Mouse (Mus musculus): Measurements from ENCODE around the gene Slc34a3. TPM values are rescaled to one million over a fixed set of nuclear protein-coding genes. Genes with fewer than 3 reads are reported as not detected.
A peak's percentile ranks its signal among the peaks of the same experiment; 100 is the strongest.

Slc34a3 gene
- total and polyA plus RNA-seq, 3 experiments: not detected

DNA sequence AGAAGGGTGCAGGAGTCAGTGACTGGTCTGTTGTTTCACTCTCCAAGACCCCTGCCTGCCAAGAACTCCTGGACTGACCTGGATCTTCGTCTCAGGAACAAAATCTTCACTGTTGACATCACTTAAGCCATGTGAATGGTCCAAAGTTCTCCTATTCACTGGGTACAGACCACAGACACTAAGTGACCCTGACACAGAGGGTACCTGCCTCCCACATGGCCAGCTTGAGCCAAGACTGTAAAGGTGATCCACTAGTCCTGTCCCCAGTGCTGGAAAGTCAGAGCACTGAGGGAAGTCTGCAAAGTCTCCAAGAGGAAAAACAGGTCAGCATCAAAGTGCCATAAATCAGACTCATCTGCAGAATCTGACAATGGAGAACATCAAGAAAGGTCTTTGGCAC lies 26.6 kb downstream of the Slc34a3 start:
- 74% methylated on average over 1 of the region's 1 CpGs for WGBS
- no peaks in the 10 kb centered on the region for H3K27me3 ChIP-seq (ENCODE audit: control insufficient read depth, insufficient read depth, low read length)
- intact Hi-C loops (cut with DNase I): no loop called here
- peaks cover 4% of the 10 kb centered on the region; the same call in 1 of the 2 replicates for H3K4me1 ChIP-seq (ENCODE audit: control insufficient read depth, insufficient read depth, low read length)
- no peak overlapping the region for H3K4me3 ChIP-seq
- DNase-seq: no peak
- H3K9ac ChIP-seq (ENCODE audit: low read depth, low read length): no peak overlapping the region
- no peak overlapping the region for H3K27ac ChIP-seq
- H3K79me2 ChIP-seq (replicated peaks; ENCODE audit: control insufficient read depth, insufficient read depth, low read length): peaks cover 2% of the 10 kb centered on the region
- no peak for TF ChIP-seq CTCF (IDR thresholded peaks at IDR 0.05)
- no peak for TF ChIP-seq EP300 (IDR thresholded peaks at IDR 0.05; ENCODE audit: insufficient read depth, low read depth, low read length)
- no peak for TF ChIP-seq POLR2A (IDR thresholded peaks at IDR 0.05; ENCODE audit: insufficient read depth, low read depth, low read length)
- no peaks in the 10 kb centered on the region for H3K36me3 ChIP-seq (ENCODE audit: control insufficient read depth, insufficient read depth, low read length)

DNA sequence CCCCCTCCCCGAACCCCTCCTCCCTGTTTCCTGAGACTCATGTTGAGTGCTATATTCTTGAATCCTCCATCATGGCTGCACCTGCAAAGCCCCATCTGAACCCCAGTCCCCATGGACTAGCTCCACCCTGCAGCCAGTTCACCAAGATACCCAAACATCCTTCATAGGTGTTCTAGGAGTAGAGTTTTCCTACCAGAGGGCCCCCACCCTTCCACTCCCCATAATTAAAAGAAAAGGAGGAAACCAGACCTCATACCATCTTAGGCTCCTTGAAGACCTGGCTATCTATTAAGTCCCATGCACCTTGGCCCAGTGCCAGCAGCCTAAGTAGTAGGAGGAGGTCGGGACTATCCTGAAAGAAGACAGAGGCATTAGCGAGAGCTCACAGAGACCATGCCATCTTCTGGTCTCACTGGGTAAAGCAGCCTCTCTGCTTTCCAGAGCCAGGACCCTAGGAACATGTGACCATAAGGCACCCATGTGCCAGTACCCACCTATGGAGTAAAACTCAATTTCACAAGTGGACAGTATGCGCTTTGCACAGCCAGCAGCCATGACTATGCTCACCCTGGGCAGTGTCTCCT lies 30.4 kb downstream of the Slc34a3 start:
- Histone ChIP-seq H3K27me3 (ENCODE audit: control insufficient read depth, insufficient read depth, low read length) (no peaks in the 10 kb centered on the region), H3K27ac (no peak overlapping the region), H3K79me2 (replicated peaks; ENCODE audit: control insufficient read depth, insufficient read depth, low read length) (no peaks in the 10 kb centered on the region), H3K4me3 (no peak overlapping the region), H3K9ac (ENCODE audit: low read depth, low read length) (no peak overlapping the region), H3K4me1 (ENCODE audit: control insufficient read depth, insufficient read depth, low read length) (no peaks in the 10 kb centered on the region), H3K36me3 (ENCODE audit: control insufficient read depth, insufficient read depth, low read length) (no peaks in the 10 kb centered on the region)
- 47% methylated on average over 4 of the region's 4 CpGs for WGBS
- no peak for TF ChIP-seq EP300 (IDR thresholded peaks at IDR 0.05; ENCODE audit: insufficient read depth, low read depth, low read length)
- TF ChIP-seq CTCF (IDR thresholded peaks at IDR 0.05): peak; percentile 44
- DNase-seq: no peak
- intact Hi-C loops (cut with DNase I): no loop called here

DNA sequence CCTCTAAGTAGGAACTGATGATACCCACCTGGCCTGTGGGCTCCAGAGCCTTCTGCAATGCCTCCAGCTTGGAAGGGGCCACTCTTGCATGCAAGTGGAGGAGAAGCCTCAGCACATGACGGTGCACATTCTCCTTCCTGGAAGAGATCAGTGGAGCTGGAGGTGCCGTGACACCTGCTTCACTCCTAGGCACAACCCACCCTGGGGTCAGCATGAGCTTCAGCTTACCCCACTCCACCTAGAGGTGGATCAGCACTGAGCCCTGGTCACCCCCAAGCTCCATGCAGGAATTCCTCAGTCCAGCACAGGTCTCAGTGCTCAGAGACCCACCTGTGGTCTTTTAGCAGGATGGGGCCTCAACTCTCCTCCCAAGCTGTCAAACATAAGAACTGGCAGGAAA lies 33.5 kb downstream of the Slc34a3 start:
- Histone ChIP-seq H3K9ac (ENCODE audit: low read depth, low read length) (no peak overlapping the region), H3K27ac (no peak overlapping the region), H3K4me1 (ENCODE audit: control insufficient read depth, insufficient read depth, low read length) (peaks cover 3% of the 10 kb centered on the region; the same call in 1 of the 2 replicates), H3K36me3 (ENCODE audit: control insufficient read depth, insufficient read depth, low read length) (no peaks in the 10 kb centered on the region), H3K4me3 (no peak overlapping the region), H3K27me3 (ENCODE audit: control insufficient read depth, insufficient read depth, low read length) (no peaks in the 10 kb centered on the region), H3K79me2 (replicated peaks; ENCODE audit: control insufficient read depth, insufficient read depth, low read length) (no peaks in the 10 kb centered on the region)
- WGBS: 90% methylated on average over 2 of the region's 2 CpGs
- no peak for DNase-seq
- intact Hi-C loops (cut with DNase I): no loop called here
- TF ChIP-seq EP300 (IDR thresholded peaks at IDR 0.05; ENCODE audit: insufficient read depth, low read depth, low read length) (no peak), POLR2A (IDR thresholded peaks at IDR 0.05; ENCODE audit: insufficient read depth, low read depth, low read length) (no peak), CTCF (IDR thresholded peaks at IDR 0.05) (no peak)

DNA sequence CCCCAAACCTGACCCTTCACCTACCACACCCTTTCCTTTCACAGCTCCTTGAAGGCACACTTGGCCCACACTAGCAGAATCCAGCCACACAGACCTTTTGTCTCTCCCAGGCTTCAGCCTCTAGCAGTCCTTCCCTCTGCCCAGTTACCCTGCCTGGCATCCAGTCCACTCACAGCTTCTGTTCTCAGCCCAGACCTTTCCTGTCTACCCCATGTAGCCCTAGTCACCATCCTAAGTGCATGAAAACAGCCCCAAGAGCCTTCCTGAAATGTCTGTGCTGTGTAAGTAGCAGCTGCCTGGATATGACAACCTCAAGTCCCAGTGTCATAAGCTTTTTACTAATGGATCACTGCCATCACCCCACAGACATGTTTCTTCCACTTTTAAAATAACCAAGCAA lies 36.2 kb downstream of the Slc34a3 start:
- Histone ChIP-seq H3K27me3 (ENCODE audit: control insufficient read depth, insufficient read depth, low read length) (no peaks in the 10 kb centered on the region), H3K9ac (ENCODE audit: low read depth, low read length) (no peak overlapping the region), H3K4me3 (no peak overlapping the region), H3K27ac (peak overlapping the region; percentile 95), H3K36me3 (ENCODE audit: control insufficient read depth, insufficient read depth, low read length) (no peaks in the 10 kb centered on the region), H3K4me1 (ENCODE audit: control insufficient read depth, insufficient read depth, low read length) (peaks cover 20% of the 10 kb centered on the region), H3K79me2 (replicated peaks; ENCODE audit: control insufficient read depth, insufficient read depth, low read length) (no peaks in the 10 kb centered on the region)
- intact Hi-C loops (cut with DNase I): no loop called here
- DNase-seq: no peak
- TF ChIP-seq EP300 (IDR thresholded peaks at IDR 0.05; ENCODE audit: insufficient read depth, low read depth, low read length) (no peak), CTCF (IDR thresholded peaks at IDR 0.05) (no peak), POLR2A (IDR thresholded peaks at IDR 0.05; ENCODE audit: insufficient read depth, low read depth, low read length) (no peak)

DNA sequence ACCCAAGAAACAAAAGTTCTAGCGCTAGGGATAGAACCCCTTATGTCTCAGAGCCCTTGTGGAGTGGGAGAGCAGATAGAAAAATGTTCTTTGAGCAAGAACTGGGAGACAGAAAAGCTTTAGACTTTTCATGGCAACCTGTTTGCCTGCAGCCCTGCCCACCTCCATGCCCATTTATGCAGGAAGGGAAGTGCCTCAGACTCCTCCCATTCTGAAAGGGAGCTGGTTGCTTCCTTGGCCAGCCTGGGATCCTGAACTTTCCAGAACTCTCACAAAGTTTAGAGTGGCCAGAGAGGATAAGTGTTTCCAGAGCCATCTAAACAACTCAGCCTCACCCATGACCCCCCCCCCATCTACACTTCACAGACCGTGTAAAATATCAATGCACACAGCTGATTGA lies 37.0 kb downstream of the Slc34a3 start:
- TF ChIP-seq EP300 (IDR thresholded peaks at IDR 0.05; ENCODE audit: insufficient read depth, low read depth, low read length) (no peak), CTCF (IDR thresholded peaks at IDR 0.05) (no peak), POLR2A (IDR thresholded peaks at IDR 0.05; ENCODE audit: insufficient read depth, low read depth, low read length) (no peak)
- Histone ChIP-seq H3K4me3 (peak overlapping the region; percentile 30), H3K4me1 (ENCODE audit: control insufficient read depth, insufficient read depth, low read length) (peaks cover 20% of the 10 kb centered on the region), H3K36me3 (ENCODE audit: control insufficient read depth, insufficient read depth, low read length) (no peaks in the 10 kb centered on the region), H3K27me3 (ENCODE audit: control insufficient read depth, insufficient read depth, low read length) (no peaks in the 10 kb centered on the region), H3K27ac (peak overlapping the region; percentile 95), H3K79me2 (replicated peaks; ENCODE audit: control insufficient read depth, insufficient read depth, low read length) (no peaks in the 10 kb centered on the region), H3K9ac (ENCODE audit: low read depth, low read length) (no peak overlapping the region)
- intact Hi-C loops (cut with DNase I): no loop called here
- WGBS: 25% methylated on average over 2 of the region's 2 CpGs
- DNase-seq: peak in 1 of 2 experiments; percentile 41

DNA sequence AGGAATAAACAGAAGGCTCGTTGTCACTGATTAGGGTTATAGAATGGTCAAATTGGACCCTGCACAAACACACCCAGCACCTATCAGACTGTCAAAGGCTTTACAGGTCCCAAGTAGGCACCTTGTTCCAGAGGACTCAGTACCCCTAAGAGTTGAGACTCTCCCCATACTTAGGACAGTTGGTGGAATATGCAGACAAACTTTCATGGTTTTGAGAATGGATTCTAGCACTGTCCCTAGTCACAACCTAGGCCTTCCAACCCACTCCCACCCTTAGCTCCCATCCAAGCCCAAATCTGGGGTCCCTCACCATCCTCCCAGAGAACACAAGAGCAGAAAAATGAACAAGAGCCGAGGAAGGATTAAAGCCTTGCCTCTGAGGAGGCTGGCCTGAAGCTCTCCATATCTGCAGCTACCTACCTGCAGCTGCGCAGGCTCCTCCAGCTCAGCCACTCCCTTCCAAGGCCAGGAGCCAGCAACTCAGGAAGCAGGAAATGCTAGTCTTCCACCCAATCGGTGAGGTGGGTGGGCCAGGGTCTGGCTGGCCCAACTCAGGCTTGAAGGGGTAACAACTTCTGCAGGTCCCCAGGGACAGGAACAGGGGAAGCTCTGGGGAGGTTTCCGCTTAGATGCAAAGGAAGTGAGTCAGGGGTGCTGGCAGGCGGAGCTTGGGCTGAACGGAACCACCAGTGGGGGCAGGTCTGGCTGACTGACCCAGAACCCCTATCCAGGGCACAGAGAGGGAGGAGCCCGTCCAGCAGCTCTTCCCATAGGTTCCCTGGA lies 37.8 kb downstream of the Slc34a3 start, which contains the start of gene Tor4a:
TSS of gene Tor4a (minus strand) at position 715 of the 783 bp plus-strand sequence.
- peak within 1 kb of the TSS; percentile 95 for H3K27ac ChIP-seq
- DNase-seq: peak; percentile 85 to 93
- 18% methylated on average over 8 of the region's 8 CpGs for WGBS
- no peak for TF ChIP-seq CTCF (IDR thresholded peaks at IDR 0.05)
- TF ChIP-seq POLR2A (IDR thresholded peaks at IDR 0.05; ENCODE audit: insufficient read depth, low read depth, low read length): peak; percentile 87
- peak; percentile 88 for TF ChIP-seq EP300 (IDR thresholded peaks at IDR 0.05; ENCODE audit: insufficient read depth, low read depth, low read length)
- no peaks in the 10 kb centered on the region for H3K36me3 ChIP-seq (ENCODE audit: control insufficient read depth, insufficient read depth, low read length)
- no peaks in the 10 kb centered on the region for H3K79me2 ChIP-seq (replicated peaks; ENCODE audit: control insufficient read depth, insufficient read depth, low read length)
- H3K4me1 ChIP-seq (ENCODE audit: control insufficient read depth, insufficient read depth, low read length): peaks cover 20% of the 10 kb centered on the region
- peak within 1 kb of the TSS; percentile 52 for H3K4me3 ChIP-seq
- H3K9ac ChIP-seq (ENCODE audit: low read depth, low read length): peak within 1 kb of the TSS; percentile 51
- intact Hi-C loops (cut with DNase I): loop anchor here (1.0 kb wide), 2 partner anchors 16 to 29 kb away; partner anchors contain the start of gene Nrarp
- no peaks in the 10 kb centered on the region for H3K27me3 ChIP-seq (ENCODE audit: control insufficient read depth, insufficient read depth, low read length)
